Mouse (Mus musculus): ENCODE data around the gene Dnaja4.

The Dnaja4 gene

DNA sequence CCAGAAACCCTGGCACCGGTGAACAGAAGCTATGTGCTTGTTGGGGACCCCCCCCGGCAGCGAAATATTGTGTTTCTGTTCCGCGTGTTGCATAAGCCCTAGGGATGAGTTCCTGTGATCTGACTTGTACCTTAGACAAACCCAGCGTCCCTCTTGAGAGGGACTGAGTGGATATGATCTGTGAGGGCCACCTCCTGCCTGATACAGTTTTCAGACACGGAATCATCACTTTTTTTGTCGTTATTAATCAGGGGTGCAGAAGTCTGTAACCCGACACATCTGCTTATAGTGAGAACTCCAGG, 1.5 kb downstream of the Dnaja4 start:
- DNase-seq, result no peak

GRCm38 (mm10) chr9:54700746-54701145, 2.1 kb downstream of the Dnaja4 start:
- no peak for DNase-seq

DNA sequence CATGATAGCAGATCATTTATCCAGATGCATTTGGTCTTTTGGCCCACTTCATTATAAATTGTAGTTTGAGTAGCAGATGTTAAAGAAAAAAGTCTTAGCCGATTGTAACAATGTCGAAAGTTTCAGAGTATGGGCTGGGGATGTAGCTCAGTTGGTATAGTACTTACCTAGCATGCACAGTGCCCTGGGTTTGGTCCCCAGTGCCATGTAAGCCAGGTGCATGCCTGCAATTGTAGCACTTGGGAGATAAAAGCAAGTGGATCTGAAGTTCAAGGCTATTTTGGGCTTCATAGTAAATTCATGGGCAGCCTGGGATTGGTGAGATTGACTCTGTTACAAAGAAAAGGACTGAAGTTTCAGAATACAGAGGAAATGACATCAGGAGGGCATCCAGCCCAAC, 3.9 kb downstream of the Dnaja4 start:
- no peak for DNase-seq

- DNase-seq, result no peak
Observed at GRCm38 (mm10) chr9:54704361-54704760, 5.7 kb downstream of the Dnaja4 start.

GRCm38 (mm10) chr9:54705561-54705960, 6.9 kb downstream of the Dnaja4 start:
- no peak for DNase-seq

- no peak for DNase-seq
Observed at GRCm38 (mm10) chr9:54707288-54707999, 8.8 kb downstream of the Dnaja4 start.

- DNase-seq, result no peak
Observed at GRCm38 (mm10) chr9:54708085-54708484, 9.4 kb downstream of the Dnaja4 start.

GRCm38 (mm10) chr9:54715776-54716175, 17.1 kb downstream of the Dnaja4 start:
- DNase-seq, result no peak

DNA sequence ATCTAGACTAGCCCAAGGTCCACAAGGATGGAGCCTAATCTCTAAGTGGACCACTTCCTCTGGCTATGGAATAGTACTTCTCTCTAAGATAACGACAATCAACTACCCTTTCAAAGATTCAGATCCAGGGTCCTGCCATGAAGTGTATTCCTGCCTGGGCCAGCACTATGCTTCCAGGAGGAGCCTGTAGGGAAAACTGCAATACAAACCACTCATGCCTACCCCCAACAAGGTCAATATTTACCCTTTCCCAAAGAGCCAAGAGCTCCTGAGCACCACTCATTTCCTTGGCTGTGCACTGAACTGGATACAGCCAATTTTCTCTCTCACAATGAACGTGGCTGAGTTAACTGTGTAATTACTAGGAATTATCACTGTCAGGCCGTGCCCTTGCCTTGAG, 18.9 kb downstream of the Dnaja4 start:
- DNase-seq, result no peak

DNA sequence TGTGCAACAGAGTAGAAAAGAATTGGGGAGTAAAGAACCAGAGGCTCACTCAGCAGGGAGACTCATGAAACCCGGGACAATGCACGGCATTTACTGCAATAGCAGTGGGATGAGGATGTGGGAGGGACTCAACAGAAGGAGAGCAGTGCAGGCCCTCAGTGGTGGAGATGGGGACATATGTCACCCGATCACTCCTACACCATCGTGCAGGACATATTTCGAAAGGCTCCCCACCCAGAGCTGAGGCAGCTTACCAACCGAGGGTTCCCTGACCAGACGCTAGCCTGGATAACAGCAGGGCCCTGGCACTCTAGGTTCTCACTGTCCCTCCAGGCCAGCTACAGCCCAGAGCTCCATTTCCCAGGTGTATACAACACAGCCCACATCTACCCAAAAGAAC, 23.5 kb downstream of the Dnaja4 start:
- no peak for DNase-seq

- no peak for DNase-seq
Observed at GRCm38 (mm10) chr9:54722596-54722995, 23.9 kb downstream of the Dnaja4 start.

DNA sequence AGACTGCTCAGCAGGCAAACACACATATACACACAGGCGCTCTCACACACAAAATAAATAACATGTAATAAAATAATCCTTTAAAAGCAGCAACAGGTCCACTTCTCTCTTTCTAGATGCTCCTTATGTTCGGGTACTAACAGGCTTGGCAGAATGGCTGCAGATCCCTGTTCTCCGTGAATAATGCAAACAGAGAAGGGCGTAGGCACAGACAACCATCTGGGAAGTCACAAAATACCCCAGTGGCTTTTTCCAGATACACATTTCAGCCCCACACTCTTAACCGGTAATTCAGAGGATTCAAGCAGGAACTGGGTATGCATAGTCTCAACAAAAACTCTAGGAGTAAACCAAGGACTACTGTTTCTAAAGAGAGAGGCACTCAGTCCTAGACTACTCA, 27.6 kb downstream of the Dnaja4 start:
- no peak for DNase-seq

- no peak for DNase-seq
Observed at GRCm38 (mm10) chr9:54732122-54732521, 33.4 kb downstream of the Dnaja4 start.

GRCm38 (mm10) chr9:54733921-54734638, 35.4 kb downstream of the Dnaja4 start, which contains the start of gene Wdr61:
Gene Wdr61 (minus strand): TSS chr9:54734519.
- DNase-seq, result peak; percentile 95

DNA sequence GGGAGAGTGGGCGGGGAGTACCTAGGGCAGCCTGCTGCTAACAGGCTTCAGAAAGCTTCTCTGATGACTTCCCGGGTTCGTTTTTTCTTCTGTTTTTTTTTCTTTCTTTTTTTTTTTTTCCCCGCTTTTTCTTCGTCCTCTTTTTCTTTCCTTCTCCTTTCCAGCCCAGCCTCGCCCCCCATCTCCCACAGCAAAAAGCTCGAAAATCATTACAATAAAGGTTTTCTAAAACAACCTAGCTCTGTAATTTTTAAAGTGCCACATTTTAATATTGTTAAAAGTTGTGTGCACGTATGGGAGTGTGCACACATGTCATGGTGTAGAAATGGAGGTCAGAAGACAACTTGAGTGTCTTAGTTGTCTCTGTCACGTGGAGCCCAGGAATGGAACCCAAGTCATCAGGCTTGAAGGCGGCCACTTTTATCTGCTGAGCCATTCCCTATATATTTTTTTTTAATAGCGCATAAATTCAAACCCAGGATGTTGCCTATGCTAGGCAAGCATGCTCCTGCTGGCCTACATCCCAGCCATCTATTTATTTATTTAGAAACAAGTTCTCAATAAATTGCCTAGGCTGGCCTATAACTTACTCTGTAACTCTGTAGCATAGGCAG, 36.1 kb downstream of the Dnaja4 start:
- DNase-seq, result no peak

DNA sequence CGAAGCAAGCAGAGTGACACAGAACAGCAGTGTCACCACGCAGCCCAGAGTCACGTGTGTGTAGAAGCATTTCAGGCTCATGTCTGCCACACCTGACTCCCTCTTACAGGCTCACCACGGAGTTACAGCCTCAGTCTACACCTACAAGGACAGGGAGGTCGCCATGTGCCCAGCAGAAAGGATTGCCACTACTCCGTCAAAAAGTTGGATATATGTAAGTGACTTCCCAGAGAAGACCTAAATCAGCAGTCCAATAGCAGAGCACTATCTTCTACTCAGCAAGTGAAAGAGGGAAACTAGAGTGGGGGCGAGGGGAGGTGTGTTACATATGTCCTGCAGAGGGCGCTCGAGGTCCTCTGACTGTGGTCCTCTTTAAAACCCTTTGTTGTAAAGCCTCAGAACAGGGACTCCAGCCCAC, 37.6 kb downstream of the Dnaja4 start:
- DNase-seq, result peak; percentile 24

- no peak for DNase-seq
Observed at GRCm38 (mm10) chr9:54738376-54738775, 39.7 kb downstream of the Dnaja4 start.

DNA sequence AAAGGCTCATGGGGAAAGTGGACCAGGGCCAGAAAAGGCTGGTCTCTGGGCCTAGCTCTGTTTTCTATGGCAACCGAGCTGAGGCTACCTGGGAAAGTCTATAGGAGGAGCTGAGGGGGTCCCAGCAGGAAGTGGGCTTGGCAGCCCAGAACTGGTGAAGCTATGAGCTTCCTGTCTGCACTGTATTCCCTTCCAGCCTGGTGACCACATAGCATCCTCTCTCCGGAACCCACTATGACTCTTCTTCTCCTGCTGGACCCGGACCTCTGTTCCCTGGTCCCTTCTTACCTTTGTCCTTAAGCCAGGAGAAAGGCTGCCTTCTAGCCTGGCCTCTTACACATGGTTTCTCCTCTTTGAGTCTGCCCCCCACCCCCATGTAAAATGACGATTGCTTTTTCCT, 45.2 kb downstream of the Dnaja4 start:
- no peak for DNase-seq

DNA sequence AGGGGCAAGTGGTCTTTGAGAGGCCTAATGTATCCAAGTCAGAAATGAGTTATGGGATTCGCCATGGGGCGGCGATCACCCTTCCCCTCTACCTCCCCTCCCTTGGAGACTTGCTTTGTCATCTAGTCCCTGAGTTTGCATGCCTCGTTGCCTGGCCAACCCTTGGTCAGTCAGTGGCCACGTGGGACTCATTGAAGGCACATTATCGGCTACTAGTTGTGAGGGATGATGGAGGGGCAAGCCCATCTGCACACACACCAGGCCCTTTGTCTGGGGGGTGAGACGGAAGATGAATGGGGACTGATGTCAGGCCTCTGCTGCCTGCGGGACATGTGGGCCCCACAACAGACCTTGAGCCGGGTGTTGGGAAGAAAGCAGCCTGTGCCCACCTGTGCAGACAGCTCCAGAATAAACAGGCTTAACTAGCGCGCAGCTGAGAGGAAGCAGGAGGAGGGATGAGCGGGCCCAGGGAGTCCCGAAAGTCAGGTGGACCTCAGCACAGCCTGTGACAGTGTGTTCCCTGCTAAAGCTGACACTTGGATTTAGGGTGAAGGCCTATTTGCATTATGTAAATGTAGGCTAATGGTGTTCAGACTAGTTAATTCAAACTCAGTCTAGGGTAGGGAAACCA, 47.2 kb downstream of the Dnaja4 start:
- DNase-seq, result no peak

GRCm38 (mm10) chr9:54750215-54750981, 51.7 kb downstream of the Dnaja4 start:
- DNase-seq, result no peak

DNA sequence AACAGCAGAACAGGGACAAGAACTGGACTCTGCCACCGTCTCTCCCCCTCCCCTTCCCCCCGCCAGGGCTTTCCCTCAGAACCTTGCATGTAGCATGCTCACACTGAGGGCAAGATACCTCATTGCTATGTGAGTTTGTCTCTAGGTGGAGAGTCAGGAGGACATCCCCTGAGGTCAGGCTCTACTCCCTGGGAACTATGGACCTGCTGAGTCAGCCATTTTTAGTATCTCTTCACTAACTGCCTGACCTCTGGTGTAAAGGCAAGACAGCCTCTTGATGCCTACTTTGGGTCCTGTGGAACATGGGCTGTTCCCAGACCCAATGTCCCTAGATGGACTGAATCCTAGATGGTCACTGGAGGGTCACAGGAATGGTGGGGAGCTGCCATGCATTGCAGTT, 53.0 kb downstream of the Dnaja4 start:
- DNase-seq, result no peak

DNA sequence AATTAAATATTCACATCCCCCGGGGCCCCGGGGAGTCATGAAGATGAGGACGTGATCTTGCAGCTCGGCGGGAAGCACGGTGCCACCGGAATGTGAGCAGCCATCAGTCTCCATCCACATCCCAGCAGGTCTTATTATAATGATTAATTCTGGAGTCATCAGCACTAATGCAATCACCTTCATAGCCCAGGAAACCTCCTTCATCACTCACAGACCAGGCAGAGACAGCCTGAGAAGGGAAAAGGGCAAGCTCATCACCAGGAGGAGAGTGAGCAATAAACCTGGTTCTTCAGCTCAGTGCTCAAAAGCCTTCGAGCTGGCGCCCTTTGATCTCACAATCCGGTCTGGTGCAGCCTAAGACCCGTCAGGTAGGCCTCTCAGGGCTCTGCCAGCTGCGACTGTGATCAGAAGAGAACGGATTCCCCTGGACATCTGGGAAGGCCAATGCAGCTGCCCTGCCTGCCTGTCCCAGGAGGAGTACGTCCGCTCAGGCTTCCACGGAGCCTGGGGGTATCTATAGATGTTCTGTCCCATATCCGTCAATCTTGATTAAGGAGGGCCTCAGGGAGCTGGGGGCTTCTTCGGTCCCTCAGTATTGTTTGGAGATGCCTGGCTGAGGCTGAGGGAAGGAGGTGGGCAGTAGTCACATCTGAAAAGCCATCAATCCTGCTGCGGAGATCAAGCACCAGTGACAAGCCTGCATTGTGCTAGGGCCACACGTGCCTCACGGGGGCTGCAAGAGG, 53.7 kb downstream of the Dnaja4 start:
- no peak for DNase-seq
